ENCODE assay signal across 27 mouse cellular contexts in genomic region chr11:70718481-70718880, GRCm38 (mm10). TPM values are rescaled to one million over a fixed set of nuclear protein-coding genes. Genes with fewer than 3 reads are reported as not detected.
DNase-seq lines count a peak whose midpoint lies in the region; ATAC-seq and TF ChIP-seq lines count a peak whose summit lies in the region.
"Had no signal": no experiment of that assay in that cellular context is flagged by ENCODE, and none has a peak within 500 bp of the region (broad histone marks: within the 10 kb centered on the region; RNA-seq: fewer than 3 reads in every experiment).

No protein-coding gene starts in this region.

- WGBS in forebrain, embryonic 15.5 days, result 87% methylated on average over 5 of the region's 5 CpGs
- 91% methylated on average over 5 of the region's 5 CpGs for WGBS in thymus, adult 2 months

- H3K4me2 ChIP-seq in forebrain, embryonic 15.5 days (replicated peaks), result no peak overlapping the region
- H3K4me2 ChIP-seq: embryonic facial prominence, embryonic 13.5 days; heart, embryonic 12.5 days; heart, embryonic 15.5 days; hindbrain, embryonic 14.5 days had no signal

- H3K4me3 ChIP-seq in forebrain, embryonic 15.5 days, result no peak overlapping the region
- H3K4me3 ChIP-seq in thymus, adult 2 months (ENCODE audit: control insufficient read depth, insufficient read depth, low read length), result no peak overlapping the region
- H3K4me3 ChIP-seq: embryonic facial prominence, embryonic 10.5 days; embryonic facial prominence, embryonic 13.5 days; erythroblast, embryonic 14.5 days; heart, embryonic 12.5 days; heart, embryonic 15.5 days had no signal

- peaks cover 47% of the 10 kb centered on the region for H3K36me3 ChIP-seq in forebrain, embryonic 15.5 days
- H3K36me3 ChIP-seq in thymus, adult 2 months (ENCODE audit: control insufficient read depth, insufficient read depth, low read length), result peaks cover 5% of the 10 kb centered on the region; the same call in 1 of the 2 replicates

- H3K27ac ChIP-seq in forebrain, embryonic 15.5 days (replicated peaks), result no peak overlapping the region
- H3K27ac ChIP-seq in thymus, adult 2 months (ENCODE audit: control insufficient read depth, insufficient read depth, low read length), result no peak overlapping the region
- H3K27ac ChIP-seq: embryonic facial prominence, embryonic 10.5 days; embryonic facial prominence, embryonic 13.5 days; heart, embryonic 15.5 days; hindbrain, embryonic 14.5 days had no signal

- intact Hi-C loops in heart, postnatal 36 days (cut with DNase I), result no loop called here

- no peak for TF ChIP-seq POLR2A in thymus, adult 2 months (IDR thresholded peaks at IDR 0.05; ENCODE audit: control insufficient read depth, extremely low read depth, insufficient read depth, low read length, poor library complexity)

- H3K9me3 ChIP-seq in forebrain, embryonic 15.5 days, result no peaks in the 10 kb centered on the region
- H3K9me3 ChIP-seq: embryonic facial prominence, embryonic 10.5 days; embryonic facial prominence, embryonic 13.5 days; heart, embryonic 12.5 days; heart, embryonic 15.5 days had no signal

- H3K27me3 ChIP-seq in forebrain, embryonic 15.5 days, result no peaks in the 10 kb centered on the region
- H3K27me3 ChIP-seq in thymus, adult 2 months (ENCODE audit: control insufficient read depth, insufficient read depth, low read length), result no peaks in the 10 kb centered on the region
- H3K27me3 ChIP-seq: embryonic facial prominence, embryonic 13.5 days; heart, embryonic 12.5 days; heart, embryonic 15.5 days had no signal

- TF ChIP-seq CTCF in thymus, adult 2 months (IDR thresholded peaks at IDR 0.05; ENCODE audit: borderline replicate concordance, control insufficient read depth, extremely low read depth, insufficient read depth, low read length, poor library complexity), result no peak

- H3K9ac ChIP-seq in forebrain, embryonic 15.5 days (replicated peaks), result no peak overlapping the region
- H3K9ac ChIP-seq: embryonic facial prominence, embryonic 13.5 days; heart, embryonic 12.5 days; heart, embryonic 15.5 days; hindbrain, embryonic 14.5 days had no signal

- ATAC-seq in forebrain, embryonic 15.5 days (replicated peaks), result no peak
- ATAC-seq: activated CD4-positive, CD25-positive, alpha-beta regulatory T cell, adult 4 months; forebrain, embryonic 14.5 days; intestine, postnatal 0 days had no signal

- no peaks in the 10 kb centered on the region for H3K4me1 ChIP-seq in forebrain, embryonic 15.5 days
- H3K4me1 ChIP-seq in thymus, adult 2 months (replicated peaks; ENCODE audit: control insufficient read depth, insufficient read depth, low read length), result no peaks in the 10 kb centered on the region
- H3K4me1 ChIP-seq: embryonic facial prominence, embryonic 10.5 days; embryonic facial prominence, embryonic 13.5 days; heart, embryonic 12.5 days; heart, embryonic 15.5 days had no signal

- peak; percentile 58 to 86 for DNase-seq in adrenal gland, adult (ENCODE audit: inconsistent age in 2 of 2, low spot score in 1 of 2)
- DNase-seq in adrenal gland, postnatal 4 days (ENCODE audit: low spot score in 2 of 2), result no peak
- DNase-seq in heart, adult 11 months, result peak; percentile 83
- no peak for DNase-seq in heart, postnatal 36 days
- DNase-seq in adrenal gland, postnatal 10 days, result peak; percentile 55
- DNase-seq in adrenal gland, postnatal 36 days, result peak; percentile 56 to 63
- DNase-seq in thymus, adult 2 months, result no peak
- DNase-seq: cerebellum, adult 11 months; cerebellum, adult 2 months; cerebellum, adult 9-11 months; cerebellum, postnatal 36 days; embryo, embryonic 11 days; gastrocnemius, postnatal 14 days; heart, adult 18-20 months; heart, postnatal 10 days; heart, postnatal 4 days; kidney, adult 8-10 months had no signal

RNA-seq across cellular contexts. Expression of gene Kif1c, which starts 18.1 kb away (rescaled TPM):
- 100 to 1,000 TPM; 135 to 149 TPM for total RNA-seq in adrenal gland, postnatal 4 days (2021)
- total RNA-seq in heart, postnatal 36 days (2021), result 100 to 1,000 TPM; 469 to 490 TPM
- 100 to 1,000 TPM; 156 to 176 TPM for total RNA-seq in adrenal gland, postnatal 10 days (2021)
- 100 to 1,000 TPM; 178 to 195 TPM for total RNA-seq in adrenal gland, postnatal 36 days (2021)
- 1.4 and 1.5 TPM in 2 replicates for polyA plus RNA-seq in forebrain, embryonic 15.5 days (2015; fragmentation: Nextera tagmentation; extraction: Ambion mirVana)
- 25.5 and 32.1 TPM in 2 replicates for polyA plus RNA-seq in thymus, adult 2 months (2012; rRNA removed)

RNA-seq across cellular contexts. Expression of gene Inca1, which starts 18.5 kb away (rescaled TPM):
- total RNA-seq in adrenal gland, postnatal 4 days (2021), result 10 to 100 TPM in 1 of 2 experiments, 1 to 10 TPM in 1; 7.0 to 10.2 TPM
- 1 to 10 TPM; 4.5 to 6.3 TPM for total RNA-seq in heart, postnatal 36 days (2021)
- total RNA-seq in adrenal gland, postnatal 10 days (2021), result 10 to 100 TPM; 13.8 to 18.9 TPM
- 10 to 100 TPM in 1 of 2 experiments, 1 to 10 TPM in 1; 9.5 to 12.2 TPM for total RNA-seq in adrenal gland, postnatal 36 days (2021)
- 0.69 and 1.5 TPM in 2 replicates for polyA plus RNA-seq in forebrain, embryonic 15.5 days (2015; fragmentation: Nextera tagmentation; extraction: Ambion mirVana)
- polyA plus RNA-seq in thymus, adult 2 months (2012; rRNA removed), result 1.1 and 1.9 TPM in 2 replicates
- polyA plus RNA-seq: erythroblast, embryonic 14.5 days had no signal

RNA-seq across cellular contexts. Expression of gene Camta2, which starts 30.6 kb away (rescaled TPM):
- 10 to 100 TPM; 36.2 to 37.8 TPM for total RNA-seq in adrenal gland, postnatal 4 days (2021)
- 10 to 100 TPM; 39.2 to 39.6 TPM for total RNA-seq in heart, postnatal 36 days (2021)
- 10 to 100 TPM; 34.3 to 43.8 TPM for total RNA-seq in adrenal gland, postnatal 10 days (2021)
- total RNA-seq in adrenal gland, postnatal 36 days (2021), result 10 to 100 TPM; 36.5 to 45.7 TPM
- 17.0 and 17.6 TPM in 2 replicates for polyA plus RNA-seq in forebrain, embryonic 15.5 days (2015; fragmentation: Nextera tagmentation; extraction: Ambion mirVana)
- polyA plus RNA-seq in thymus, adult 2 months (2012; rRNA removed), result 38.4 and 42.7 TPM in 2 replicates

RNA-seq across cellular contexts. Expression of gene Zfp3, which starts 45.5 kb away (rescaled TPM):
- total RNA-seq in adrenal gland, postnatal 4 days (2021), result 10 to 100 TPM; 12.9 to 13.2 TPM
- total RNA-seq in heart, postnatal 36 days (2021), result 1 to 10 TPM; 6.5 to 6.7 TPM
- 10 to 100 TPM in 1 of 2 experiments, 1 to 10 TPM in 1; 6.7 to 10.3 TPM for total RNA-seq in adrenal gland, postnatal 10 days (2021)
- 1 to 10 TPM; 8.4 to 9.4 TPM for total RNA-seq in adrenal gland, postnatal 36 days (2021)
- 15.5 and 16.9 TPM in 2 replicates for polyA plus RNA-seq in forebrain, embryonic 15.5 days (2015; fragmentation: Nextera tagmentation; extraction: Ambion mirVana)
- 3.9 and 4.6 TPM in 2 replicates for polyA plus RNA-seq in thymus, adult 2 months (2012; rRNA removed)

RNA-seq across cellular contexts. Expression of gene Spag7, which starts 49.3 kb away (rescaled TPM):
- total RNA-seq in adrenal gland, postnatal 4 days (2021), result 10 to 100 TPM; 82.0 to 87.2 TPM
- total RNA-seq in heart, postnatal 36 days (2021), result 10 to 100 TPM; 95.0 to 98.6 TPM
- 10 to 100 TPM; 66.5 to 72.6 TPM for total RNA-seq in adrenal gland, postnatal 10 days (2021)
- 10 to 100 TPM; 87.1 to 88.1 TPM for total RNA-seq in adrenal gland, postnatal 36 days (2021)
- polyA plus RNA-seq in forebrain, embryonic 15.5 days (2015; fragmentation: Nextera tagmentation; extraction: Ambion mirVana), result 148 and 153 TPM in 2 replicates
- polyA plus RNA-seq in thymus, adult 2 months (2012; rRNA removed), result 27.5 and 32.2 TPM in 2 replicates

Comparison
In these comparisons a context has a peak if more than half of its experiments do, and no peak if none do; other contexts are left out.
1. DNase-seq: peak in adrenal gland, adult (2 of 2), heart, adult 11 months (single experiment), adrenal gland, postnatal 10 days (single experiment) and adrenal gland, postnatal 36 days (2 of 2); none in adrenal gland, postnatal 4 days (0 of 2), heart, postnatal 36 days (0 of 2) and thymus, adult 2 months (single experiment).